Mouse (Mus musculus): Measurements from ENCODE around the gene Txn2. TPM values are rescaled to one million over a fixed set of nuclear protein-coding genes. Genes with fewer than 3 reads are reported as not detected.

Txn2 gene
- total RNA-seq, 1 experiment from 2014 or later, result 483 TPM

DNA sequence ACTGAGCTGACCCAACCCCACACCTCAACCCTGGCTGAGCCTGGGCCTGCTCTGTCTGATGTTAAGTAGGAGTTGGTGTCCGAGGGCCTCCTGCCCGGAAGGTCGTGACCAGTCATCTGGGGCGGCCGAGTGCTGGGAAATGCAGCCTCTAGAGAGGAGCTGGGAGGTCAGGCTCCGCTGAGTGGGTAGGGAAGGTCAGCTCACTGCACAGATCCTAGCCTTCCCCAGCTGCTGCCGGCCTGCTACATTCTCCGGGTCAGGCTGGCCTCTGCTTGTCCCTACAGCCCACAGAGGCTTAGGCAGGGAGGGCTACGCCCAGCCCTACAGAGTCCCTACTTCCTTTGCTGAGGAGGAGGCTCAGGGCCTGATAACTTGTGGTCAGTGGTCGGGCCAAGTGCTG, 22.3 kb downstream of the Txn2 start:
- DNase-seq, result no peak

GRCm38 (mm10) chr15:77906081-77906480, 22.7 kb downstream of the Txn2 start:
- no peak for DNase-seq

- DNase-seq, result peak; percentile 76
Measured at GRCm38 (mm10) chr15:77905275-77905970, 23.4 kb downstream of the Txn2 start.

GRCm38 (mm10) chr15:77904363-77904892, 24.4 kb downstream of the Txn2 start:
- DNase-seq, result no peak

GRCm38 (mm10) chr15:77903176-77903575, 25.6 kb downstream of the Txn2 start:
- no peak for DNase-seq

- peak; percentile 0 for DNase-seq
Measured at GRCm38 (mm10) chr15:77894926-77895325, 33.9 kb downstream of the Txn2 start.

DNA sequence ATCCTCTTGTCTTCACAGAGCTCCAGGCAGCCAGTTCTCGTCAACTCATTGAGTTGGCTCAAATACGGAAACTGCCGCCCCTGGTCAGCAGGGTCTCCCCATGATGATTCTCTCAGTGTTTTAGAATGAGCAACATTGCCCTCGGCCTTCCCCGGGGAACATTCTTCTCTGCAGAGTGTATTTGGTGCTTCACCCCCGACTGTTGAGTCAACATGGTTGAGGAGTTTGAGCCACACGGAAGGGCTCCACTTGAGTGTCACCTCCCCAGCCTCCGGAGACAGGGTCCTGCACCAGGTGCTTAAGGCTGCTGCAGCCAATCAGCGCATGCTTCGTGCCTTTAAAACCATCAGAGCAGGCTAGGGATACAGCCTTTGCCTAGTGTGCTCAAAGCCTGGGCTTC, 35.5 kb downstream of the Txn2 start:
- peak; percentile 0 for DNase-seq

DNA sequence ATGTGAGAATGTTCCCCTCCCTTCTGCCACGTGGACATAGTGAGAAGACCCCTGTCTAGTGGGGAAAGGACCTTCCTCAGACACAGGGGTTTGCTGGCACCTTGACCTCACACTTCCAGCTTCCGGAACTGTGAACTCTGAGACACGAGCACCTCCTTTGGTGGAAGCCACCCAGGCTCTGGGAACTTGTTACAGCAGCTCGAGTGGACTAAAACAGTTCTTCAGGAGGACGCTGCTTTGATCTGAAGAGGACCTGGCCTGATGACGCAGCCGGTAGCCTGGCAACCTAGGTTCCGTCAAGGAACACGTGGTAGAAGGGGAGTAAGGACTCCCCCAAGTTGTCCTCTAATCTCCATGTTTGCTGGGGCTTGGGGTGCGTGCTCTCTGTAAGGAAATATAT, 36.4 kb downstream of the Txn2 start:
- DNase-seq, result peak; percentile 0

GRCm38 (mm10) chr15:77891766-77892165, 37.0 kb downstream of the Txn2 start:
- no peak for DNase-seq

GRCm38 (mm10) chr15:77889761-77890422, 38.9 kb downstream of the Txn2 start:
- no peak for DNase-seq

- peak; percentile 53 for DNase-seq
Measured at GRCm38 (mm10) chr15:77888286-77888685, 40.5 kb downstream of the Txn2 start.

GRCm38 (mm10) chr15:77887093-77887488, 41.7 kb downstream of the Txn2 start:
- DNase-seq, result no peak

DNA sequence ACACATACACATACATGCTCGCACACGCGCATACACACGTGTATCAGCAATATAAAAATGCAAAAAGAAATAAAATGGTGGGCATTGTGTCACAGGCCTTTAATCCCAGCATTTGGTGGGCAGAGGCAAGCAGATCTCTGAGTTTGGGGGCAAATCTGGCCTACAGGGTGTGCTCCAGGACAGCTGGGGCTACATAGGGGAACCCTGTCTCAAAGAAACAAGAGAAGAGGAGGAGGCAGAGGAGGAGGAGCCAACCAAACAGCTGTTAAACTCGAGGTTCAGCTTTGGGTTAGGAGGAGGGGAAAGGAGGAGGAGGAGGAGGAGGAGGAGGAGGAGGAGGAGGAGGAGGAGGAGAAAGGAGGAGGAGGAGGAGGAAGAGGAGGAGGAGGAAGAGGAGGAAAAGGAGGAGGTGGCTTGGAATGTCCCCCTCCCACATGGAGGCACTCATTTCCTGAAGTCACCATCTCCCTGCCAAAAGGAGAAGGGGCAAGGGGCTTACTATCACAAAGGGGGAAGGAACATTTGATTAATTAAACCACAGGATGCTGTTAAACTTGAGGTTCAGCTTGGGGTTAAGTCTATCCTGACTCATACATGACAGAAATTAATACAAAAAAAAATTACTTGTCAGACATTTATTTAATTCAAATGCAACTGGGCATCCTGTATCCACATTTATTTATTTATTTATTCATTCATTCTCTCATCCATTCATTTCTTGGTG, 42.3 kb downstream of the Txn2 start:
- no peak for DNase-seq

- no peak for DNase-seq
Measured at GRCm38 (mm10) chr15:77885945-77886344, 42.9 kb downstream of the Txn2 start.

GRCm38 (mm10) chr15:77885159-77885558, 43.6 kb downstream of the Txn2 start:
- no peak for DNase-seq

DNA sequence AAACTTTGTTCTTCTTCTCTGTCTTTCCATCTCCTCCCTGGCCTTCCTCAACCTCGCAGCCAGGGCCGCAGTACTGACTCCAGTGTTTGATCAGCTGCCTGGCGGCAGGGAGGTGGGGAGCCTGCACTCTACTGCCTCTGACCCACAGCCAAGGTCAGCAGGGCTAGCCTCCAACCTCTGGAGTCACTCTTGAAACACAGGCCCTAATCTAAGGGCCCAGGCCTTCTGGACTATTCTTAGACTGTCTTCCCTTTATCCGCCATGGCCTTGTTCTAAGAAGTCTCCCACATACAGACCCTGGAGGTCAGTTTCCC, 45.2 kb downstream of the Txn2 start:
- no peak for DNase-seq

- DNase-seq, result no peak
Measured at GRCm38 (mm10) chr15:77882797-77883696, 45.8 kb downstream of the Txn2 start.

- DNase-seq, result no peak
Measured at GRCm38 (mm10) chr15:77882297-77882696, 46.5 kb downstream of the Txn2 start.

GRCm38 (mm10) chr15:77881698-77882097, 47.1 kb downstream of the Txn2 start:
- no peak for DNase-seq

DNA sequence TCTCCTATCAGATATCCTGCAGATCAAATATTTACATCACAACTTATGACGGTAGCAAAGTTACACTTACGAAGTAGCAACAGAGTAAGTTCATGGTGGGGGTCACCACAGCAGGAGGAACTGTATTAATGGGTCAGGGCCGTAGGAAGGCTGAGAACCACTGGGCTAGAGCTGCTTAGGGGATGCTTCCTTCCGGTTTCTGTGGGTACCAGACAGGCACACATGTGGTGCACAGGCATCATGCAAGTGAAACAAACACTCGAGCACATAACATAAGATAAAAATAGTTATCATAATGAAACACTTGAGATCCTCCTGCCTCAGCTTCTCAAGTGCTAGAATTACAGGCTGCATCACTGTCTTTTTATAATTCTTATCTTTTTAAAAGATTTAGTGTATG, 48.1 kb downstream of the Txn2 start:
- DNase-seq, result no peak

DNA sequence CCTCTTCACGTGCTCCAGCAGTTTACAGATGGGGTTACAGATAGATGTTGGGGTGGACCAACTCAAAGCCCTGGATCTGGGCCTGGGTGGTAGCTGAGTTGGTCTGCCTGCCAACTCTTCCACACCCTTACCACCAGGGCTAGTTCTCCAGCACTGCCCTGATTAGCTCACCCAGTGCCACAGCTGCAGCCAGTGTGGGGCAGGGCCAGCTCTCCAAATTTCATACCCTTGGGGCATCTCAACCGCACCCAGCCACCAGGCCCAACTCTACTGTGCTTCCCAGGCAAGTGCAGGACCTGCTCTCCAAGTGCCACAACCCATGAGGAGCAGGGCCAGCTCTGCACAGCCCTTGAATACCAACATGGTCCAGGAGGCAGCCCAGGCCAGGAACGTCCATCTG, 49.0 kb downstream of the Txn2 start:
- no peak for DNase-seq

- no peak for DNase-seq
Measured at GRCm38 (mm10) chr15:77877209-77877608, 51.6 kb downstream of the Txn2 start.
